Mouse (Mus musculus): ENCODE measurements around the gene Pcsk5. TPM values are rescaled to one million over a fixed set of nuclear protein-coding genes. Genes with fewer than 3 reads are reported as not detected.

Pcsk5 gene
- total RNA-seq (2014; fragmentation: Nextera tagmentation) (not detected in 2 replicates), total RNA-seq (2017) (0.06 and 0.27 TPM in 2 replicates), polyA plus RNA-seq (2012) (not detected in 2 replicates)

DNA sequence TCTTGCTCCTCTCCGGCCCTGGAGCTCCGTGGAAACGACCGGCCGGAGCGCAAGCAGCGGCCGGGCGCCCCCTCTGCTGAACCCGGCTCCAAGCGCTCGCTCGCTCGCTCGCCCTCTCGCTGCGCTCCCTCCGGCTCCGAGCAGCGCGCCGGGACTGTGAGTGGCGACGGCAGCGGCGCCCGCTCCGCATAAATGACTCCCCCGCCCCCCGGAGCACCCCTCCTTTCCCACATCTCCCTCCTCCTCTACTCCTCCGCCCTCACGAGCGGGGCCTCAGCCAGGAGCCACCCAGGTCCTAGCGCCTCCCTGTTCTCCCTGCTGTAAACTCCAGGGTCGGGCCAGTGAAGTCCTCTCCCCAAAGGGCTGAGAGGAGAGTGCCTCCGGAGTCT lies at the start of gene Pcsk5:
Pcsk5 (minus strand) TSS at position 162 of the 389 bp plus-strand sequence.
- ATAC-seq (ENCODE audit: extremely low read depth, insufficient number of reproducible peaks, low FRiP score, poor library complexity, severe bottlenecking) = no peak
- DNase-seq (ENCODE audit: low spot score) = no peak
- Histone ChIP-seq H3K4me3 (ENCODE audit: low read depth, low read length) (no peak within 1 kb of the TSS), H3K36me3 (replicated peaks) (no peaks in the 10 kb centered on the region), H3K4me1 (ENCODE audit: insufficient read depth, low read depth, low read length) (0 out of 2 replicates have a peak, but pooled peaks cover 4% of the 10 kb centered on the region), H3K9me3 (replicated peaks) (no peaks in the 10 kb centered on the region), H3K27me3 (ENCODE audit: insufficient read depth, low read length) (peaks cover 8% of the 10 kb centered on the region; the same call in 1 of the 2 replicates)
- TF ChIP-seq CTCF (IDR thresholded peaks at IDR 0.05; ENCODE audit: low read depth, low read length) (no peak), TAL1 (conservative IDR thresholded peaks at IDR 0.05; ENCODE audit: low read depth, low read length) (no peak), GATA2 (IDR thresholded peaks at IDR 0.05; ENCODE audit: borderline replicate concordance, low read depth, low read length) (no peak), POLR2AphosphoS5 (IDR thresholded peaks at IDR 0.05; ENCODE audit: insufficient replicate concordance, low read depth, low read length) (no peak), GATA1 (IDR thresholded peaks at IDR 0.05; ENCODE audit: borderline replicate concordance, low read length) (no peak)

GRCm38 (mm10) chr19:17875804-17876203 lies 38.4 kb upstream of the Pcsk5 start:
- ATAC-seq (ENCODE audit: extremely low read depth, insufficient number of reproducible peaks, low FRiP score, poor library complexity, severe bottlenecking) (no peak), DNase-seq (ENCODE audit: low spot score) (no peak)
- no peaks in the 10 kb centered on the region for H3K27me3 ChIP-seq (ENCODE audit: insufficient read depth, low read length)
- no peaks in the 10 kb centered on the region for H3K36me3 ChIP-seq (replicated peaks)
- no peaks in the 10 kb centered on the region for H3K4me1 ChIP-seq (ENCODE audit: insufficient read depth, low read depth, low read length)
- no peaks in the 10 kb centered on the region for H3K9me3 ChIP-seq (replicated peaks)
- TF ChIP-seq TAL1 (conservative IDR thresholded peaks at IDR 0.05; ENCODE audit: low read depth, low read length) (no peak), POLR2AphosphoS5 (IDR thresholded peaks at IDR 0.05; ENCODE audit: insufficient replicate concordance, low read depth, low read length) (no peak), GATA1 (IDR thresholded peaks at IDR 0.05; ENCODE audit: borderline replicate concordance, low read length) (no peak), GATA2 (IDR thresholded peaks at IDR 0.05; ENCODE audit: borderline replicate concordance, low read depth, low read length) (no peak), CTCF (IDR thresholded peaks at IDR 0.05; ENCODE audit: low read depth, low read length) (no peak)
- H3K4me3 ChIP-seq (ENCODE audit: low read depth, low read length) = no peak overlapping the region

GRCm38 (mm10) chr19:17874388-17874787 lies 37.0 kb upstream of the Pcsk5 start:
- Histone ChIP-seq H3K27me3 (ENCODE audit: insufficient read depth, low read length) (no peaks in the 10 kb centered on the region), H3K36me3 (replicated peaks) (no peaks in the 10 kb centered on the region), H3K9me3 (replicated peaks) (no peaks in the 10 kb centered on the region), H3K4me3 (ENCODE audit: low read depth, low read length) (no peak overlapping the region), H3K4me1 (ENCODE audit: insufficient read depth, low read depth, low read length) (no peaks in the 10 kb centered on the region)
- no peak for DNase-seq (ENCODE audit: low spot score)
- TF ChIP-seq GATA2 (IDR thresholded peaks at IDR 0.05; ENCODE audit: borderline replicate concordance, low read depth, low read length) (no peak), POLR2AphosphoS5 (IDR thresholded peaks at IDR 0.05; ENCODE audit: insufficient replicate concordance, low read depth, low read length) (no peak), GATA1 (IDR thresholded peaks at IDR 0.05; ENCODE audit: borderline replicate concordance, low read length) (no peak), TAL1 (conservative IDR thresholded peaks at IDR 0.05; ENCODE audit: low read depth, low read length) (no peak), CTCF (IDR thresholded peaks at IDR 0.05; ENCODE audit: low read depth, low read length) (no peak)
- ATAC-seq (ENCODE audit: extremely low read depth, insufficient number of reproducible peaks, low FRiP score, poor library complexity, severe bottlenecking) = no peak

DNA sequence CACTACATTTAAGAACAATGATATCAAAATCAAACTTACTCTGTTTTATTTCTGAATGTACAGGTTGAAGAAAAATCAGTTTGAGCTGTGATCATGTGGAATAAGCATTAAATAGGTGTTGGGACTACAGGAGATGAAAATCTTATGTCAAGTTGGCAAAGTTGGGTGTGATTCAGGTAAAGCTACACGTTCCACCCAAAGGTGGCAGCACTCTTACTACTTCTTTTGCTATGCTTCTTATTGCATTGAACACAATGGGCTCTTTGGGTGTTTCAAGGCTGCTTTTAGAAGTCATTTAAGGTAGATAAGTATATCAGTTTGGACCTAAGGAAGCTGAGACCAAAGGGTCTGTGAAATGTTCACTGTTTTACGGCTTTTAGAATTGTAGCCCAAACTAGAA lies 36.3 kb upstream of the Pcsk5 start:
- ATAC-seq (ENCODE audit: extremely low read depth, insufficient number of reproducible peaks, low FRiP score, poor library complexity, severe bottlenecking) (no peak), DNase-seq (ENCODE audit: low spot score) (no peak)
- Histone ChIP-seq H3K36me3 (replicated peaks) (no peaks in the 10 kb centered on the region), H3K4me1 (ENCODE audit: insufficient read depth, low read depth, low read length) (no peaks in the 10 kb centered on the region), H3K27me3 (ENCODE audit: insufficient read depth, low read length) (no peaks in the 10 kb centered on the region), H3K4me3 (ENCODE audit: low read depth, low read length) (no peak overlapping the region), H3K9me3 (replicated peaks) (no peaks in the 10 kb centered on the region)
- TF ChIP-seq POLR2AphosphoS5 (IDR thresholded peaks at IDR 0.05; ENCODE audit: insufficient replicate concordance, low read depth, low read length) = no peak
- TF ChIP-seq GATA2 (IDR thresholded peaks at IDR 0.05; ENCODE audit: borderline replicate concordance, low read depth, low read length) = no peak
- TF ChIP-seq CTCF (IDR thresholded peaks at IDR 0.05; ENCODE audit: low read depth, low read length) = no peak
- TF ChIP-seq TAL1 (conservative IDR thresholded peaks at IDR 0.05; ENCODE audit: low read depth, low read length) = no peak
- TF ChIP-seq GATA1 (IDR thresholded peaks at IDR 0.05; ENCODE audit: borderline replicate concordance, low read length) = no peak

DNA sequence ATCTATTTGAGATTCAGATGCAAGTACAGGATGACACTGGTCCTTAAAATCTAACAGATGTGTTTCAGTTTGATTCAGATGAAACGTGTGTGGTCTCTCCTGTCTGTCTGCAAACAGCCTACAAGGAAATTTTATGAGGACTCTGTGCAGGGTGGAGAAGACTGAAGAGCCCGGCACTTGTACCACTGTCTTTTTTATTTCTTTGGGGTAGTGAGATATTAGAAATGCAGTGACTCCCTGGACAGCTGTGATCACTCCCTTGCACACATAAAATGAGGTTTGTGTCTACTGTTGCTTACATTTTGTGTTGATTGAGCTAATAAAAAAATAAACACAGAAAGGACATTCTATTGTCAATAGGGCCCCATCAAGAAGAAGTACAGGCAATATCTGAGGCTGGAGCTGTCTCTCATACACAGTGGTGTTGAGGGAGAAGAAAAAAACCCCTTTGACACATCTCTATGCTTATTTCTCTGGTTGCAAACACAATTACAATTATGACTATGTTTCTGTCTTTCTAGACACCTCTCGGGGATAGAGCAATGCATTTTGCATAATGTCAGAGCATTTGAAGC lies 29.0 kb upstream of the Pcsk5 start:
- no peaks in the 10 kb centered on the region for H3K4me1 ChIP-seq (ENCODE audit: insufficient read depth, low read depth, low read length)
- DNase-seq (ENCODE audit: low spot score) (no peak), ATAC-seq (ENCODE audit: extremely low read depth, insufficient number of reproducible peaks, low FRiP score, poor library complexity, severe bottlenecking) (no peak)
- H3K27me3 ChIP-seq (ENCODE audit: insufficient read depth, low read length) = no peaks in the 10 kb centered on the region
- no peak overlapping the region for H3K4me3 ChIP-seq (ENCODE audit: low read depth, low read length)
- no peaks in the 10 kb centered on the region for H3K9me3 ChIP-seq (replicated peaks)
- H3K36me3 ChIP-seq (replicated peaks) = no peaks in the 10 kb centered on the region
- no peak for TF ChIP-seq GATA1 (IDR thresholded peaks at IDR 0.05; ENCODE audit: borderline replicate concordance, low read length)
- TF ChIP-seq POLR2AphosphoS5 (IDR thresholded peaks at IDR 0.05; ENCODE audit: insufficient replicate concordance, low read depth, low read length) = no peak
- no peak for TF ChIP-seq CTCF (IDR thresholded peaks at IDR 0.05; ENCODE audit: low read depth, low read length)
- no peak for TF ChIP-seq TAL1 (conservative IDR thresholded peaks at IDR 0.05; ENCODE audit: low read depth, low read length)
- TF ChIP-seq GATA2 (IDR thresholded peaks at IDR 0.05; ENCODE audit: borderline replicate concordance, low read depth, low read length) = no peak

DNA sequence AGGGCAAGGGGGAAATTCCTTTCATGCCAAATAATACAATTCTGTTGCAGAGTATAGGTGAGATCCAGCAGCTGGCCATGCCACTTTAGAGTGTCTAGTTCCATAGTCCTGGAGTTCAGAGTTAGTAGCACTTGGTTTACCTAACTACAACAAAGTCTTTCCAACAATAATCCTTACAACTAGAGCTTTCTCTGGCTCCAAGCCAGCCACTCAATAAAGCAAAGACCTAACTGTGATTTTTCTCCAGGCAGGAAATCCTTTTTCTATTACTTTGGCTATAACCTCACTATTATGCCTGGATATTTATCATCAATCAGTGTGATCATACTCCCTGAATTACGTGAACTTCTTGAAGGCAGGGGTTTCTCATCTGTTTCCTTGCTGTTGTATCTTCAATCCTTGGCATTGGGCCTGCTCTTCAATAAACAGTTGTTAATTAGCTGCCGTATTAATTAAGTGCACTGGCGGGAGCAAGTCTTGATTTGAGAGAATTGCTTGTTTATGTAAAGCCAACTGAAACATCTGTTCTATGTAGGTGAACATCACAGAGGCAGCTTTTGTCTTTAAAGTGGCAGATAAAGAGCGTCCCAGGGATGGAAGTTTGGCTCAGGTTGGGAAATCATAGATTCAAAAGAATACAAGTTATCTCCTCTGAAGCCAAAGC lies 23.1 kb upstream of the Pcsk5 start:
- no peaks in the 10 kb centered on the region for H3K27me3 ChIP-seq (ENCODE audit: insufficient read depth, low read length)
- no peak for DNase-seq (ENCODE audit: low spot score)
- no peak overlapping the region for H3K4me3 ChIP-seq (ENCODE audit: low read depth, low read length)
- no peaks in the 10 kb centered on the region for H3K36me3 ChIP-seq (replicated peaks)
- TF ChIP-seq POLR2AphosphoS5 (IDR thresholded peaks at IDR 0.05; ENCODE audit: insufficient replicate concordance, low read depth, low read length) (no peak), CTCF (IDR thresholded peaks at IDR 0.05; ENCODE audit: low read depth, low read length) (no peak), GATA1 (IDR thresholded peaks at IDR 0.05; ENCODE audit: borderline replicate concordance, low read length) (no peak), GATA2 (IDR thresholded peaks at IDR 0.05; ENCODE audit: borderline replicate concordance, low read depth, low read length) (no peak), TAL1 (conservative IDR thresholded peaks at IDR 0.05; ENCODE audit: low read depth, low read length) (no peak)
- H3K9me3 ChIP-seq (replicated peaks) = no peaks in the 10 kb centered on the region
- ATAC-seq (ENCODE audit: extremely low read depth, insufficient number of reproducible peaks, low FRiP score, poor library complexity, severe bottlenecking) = no peak
- no peaks in the 10 kb centered on the region for H3K4me1 ChIP-seq (ENCODE audit: insufficient read depth, low read depth, low read length)

Data from G1E (cell line).